Mouse (Mus musculus): ENCODE measurements around the gene Hist1h2ah. TPM values are rescaled to one million over a fixed set of nuclear protein-coding genes. Genes with fewer than 3 reads are reported as not detected.

The Hist1h2ah gene
- polyA plus RNA-seq, 1 experiment from 2014 or later = not detected

- H3K4me2 ChIP-seq = peak overlapping the region; percentile 77
- WGBS = under 1% methylated on average over 11 of the region's 11 CpGs
- H3K9me3 ChIP-seq (replicated peaks) = no peaks in the 10 kb centered on the region
- no peak for ATAC-seq (replicated peaks; ENCODE audit: insufficient number of reproducible peaks, insufficient read depth, low FRiP score, low read depth)
- H3K27me3 ChIP-seq = peaks cover 5% of the 10 kb centered on the region
- no peaks in the 10 kb centered on the region for H3K36me3 ChIP-seq
- peak overlapping the region; percentile 16 for H3K27ac ChIP-seq
- H3K4me1 ChIP-seq (replicated peaks) = peaks cover 4% of the 10 kb centered on the region; the same call in 1 of the 2 replicates
- H3K4me3 ChIP-seq = peak overlapping the region; percentile 61
- H3K9ac ChIP-seq = peak overlapping the region; percentile 29
Observed at GRCm38 (mm10) chr13:22021581-22021980, 13.8 kb downstream of the Hist1h2ah start.

- ATAC-seq (replicated peaks; ENCODE audit: insufficient number of reproducible peaks, insufficient read depth, low FRiP score, low read depth) = peak; percentile 43; the same call in 1 of the 2 replicates
- Histone ChIP-seq H3K36me3 (no peaks in the 10 kb centered on the region), H3K4me1 (replicated peaks) (peaks cover 4% of the 10 kb centered on the region; the same call in 1 of the 2 replicates), H3K27ac (no peak overlapping the region; the same call in 1 of the 2 replicates), H3K27me3 (peaks cover 11% of the 10 kb centered on the region), H3K4me2 (peak overlapping the region; percentile 77), H3K9ac (peak overlapping the region; percentile 57), H3K4me3 (peak overlapping the region; percentile 61), H3K9me3 (replicated peaks) (no peaks in the 10 kb centered on the region)
- under 1% methylated on average over 8 of the region's 8 CpGs for WGBS
Observed at GRCm38 (mm10) chr13:22020901-22021339, 14.4 kb downstream of the Hist1h2ah start.

- peak overlapping the region; percentile 57 for H3K9ac ChIP-seq
- H3K4me2 ChIP-seq = peak overlapping the region; percentile 77
- no peaks in the 10 kb centered on the region for H3K36me3 ChIP-seq
- WGBS = 2% methylated on average over 44 of the region's 44 CpGs
- H3K4me3 ChIP-seq = peak overlapping the region; percentile 61
- no peaks in the 10 kb centered on the region for H3K9me3 ChIP-seq (replicated peaks)
- H3K27me3 ChIP-seq = peaks cover 17% of the 10 kb centered on the region
- H3K27ac ChIP-seq = no peak overlapping the region
- ATAC-seq (replicated peaks; ENCODE audit: insufficient number of reproducible peaks, insufficient read depth, low FRiP score, low read depth) = no peak
- 0 out of 2 replicates have a peak, but pooled peaks cover 4% of the 10 kb centered on the region for H3K4me1 ChIP-seq (replicated peaks)
Observed at GRCm38 (mm10) chr13:22019934-22020835, 15.2 kb downstream of the Hist1h2ah start.

GRCm38 (mm10) chr13:22015479-22016450 is 19.6 kb downstream of the Hist1h2ah start:
- H3K4me1 ChIP-seq (replicated peaks) = peaks cover 10% of the 10 kb centered on the region
- ATAC-seq (replicated peaks; ENCODE audit: insufficient number of reproducible peaks, insufficient read depth, low FRiP score, low read depth) = 0 out of 2 replicates have a peak, but pooled peaks have one; percentile 53
- no peaks in the 10 kb centered on the region for H3K9me3 ChIP-seq (replicated peaks)
- peaks cover 53% of the 10 kb centered on the region for H3K27me3 ChIP-seq
- H3K4me3 ChIP-seq = 0 out of 2 replicates have a peak overlapping the region, but pooled peaks have one; percentile 28
- no peaks in the 10 kb centered on the region for H3K36me3 ChIP-seq
- WGBS = 16% methylated on average over 27 of the region's 27 CpGs
- H3K27ac ChIP-seq = no peak overlapping the region
- peak overlapping the region; percentile 55 for H3K4me2 ChIP-seq
- H3K9ac ChIP-seq = no peak overlapping the region

- Histone ChIP-seq H3K27ac (no peak overlapping the region), H3K4me2 (peak overlapping the region; percentile 55), H3K4me1 (replicated peaks) (peaks cover 10% of the 10 kb centered on the region), H3K27me3 (peaks cover 66% of the 10 kb centered on the region), H3K9ac (no peak overlapping the region), H3K4me3 (peak overlapping the region; percentile 28), H3K9me3 (replicated peaks) (no peaks in the 10 kb centered on the region), H3K36me3 (no peaks in the 10 kb centered on the region)
- 10% methylated on average over 17 of the region's 17 CpGs for WGBS
- ATAC-seq (replicated peaks; ENCODE audit: insufficient number of reproducible peaks, insufficient read depth, low FRiP score, low read depth) = no peak
Observed at GRCm38 (mm10) chr13:22014411-22014845, 20.9 kb downstream of the Hist1h2ah start.

DNA sequence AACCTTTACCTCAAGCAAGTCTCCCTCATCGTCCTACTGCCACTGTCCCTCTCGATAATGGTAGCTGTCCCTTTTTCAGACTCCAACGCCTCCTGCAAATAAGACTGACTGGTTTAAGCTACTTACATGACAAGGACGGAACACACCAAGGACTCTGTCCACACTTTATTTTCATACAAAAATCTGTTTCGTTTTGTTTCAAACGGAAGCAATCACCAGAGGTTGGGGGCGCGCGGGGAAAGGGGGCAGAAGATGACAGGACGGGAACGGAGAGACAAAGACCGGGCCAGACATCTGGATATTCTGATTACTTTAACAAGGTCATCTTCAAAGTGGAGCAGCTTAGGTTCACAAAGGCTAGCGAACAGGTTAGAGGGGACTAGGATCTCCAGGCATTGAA is 21.7 kb downstream of the Hist1h2ah start:
- H3K27ac ChIP-seq = no peak overlapping the region
- WGBS = 20% methylated on average over 13 of the region's 13 CpGs
- H3K36me3 ChIP-seq = no peaks in the 10 kb centered on the region
- H3K27me3 ChIP-seq = peaks cover 69% of the 10 kb centered on the region
- peak overlapping the region; percentile 55 for H3K4me2 ChIP-seq
- peak overlapping the region; percentile 21; the same call in 1 of the 2 replicates for H3K4me3 ChIP-seq
- H3K9me3 ChIP-seq (replicated peaks) = no peaks in the 10 kb centered on the region
- H3K9ac ChIP-seq = no peak overlapping the region
- H3K4me1 ChIP-seq (replicated peaks) = peaks cover 10% of the 10 kb centered on the region
- no peak for ATAC-seq (replicated peaks; ENCODE audit: insufficient number of reproducible peaks, insufficient read depth, low FRiP score, low read depth)

GRCm38 (mm10) chr13:22009642-22010041 is 25.7 kb downstream of the Hist1h2ah start, which contains the start of gene Prss16:
TSS of gene Prss16 (minus strand) at chr13:22009742.
- Histone ChIP-seq H3K4me3 (peak within 1 kb of the TSS; percentile 10; the same call in 1 of the 2 replicates), H3K4me2 (no peak within 1 kb of the TSS), H3K9me3 (replicated peaks) (no peaks in the 10 kb centered on the region), H3K36me3 (no peaks in the 10 kb centered on the region), H3K9ac (no peak within 1 kb of the TSS), H3K27me3 (peaks cover 93% of the 10 kb centered on the region), H3K4me1 (replicated peaks) (peaks cover 28% of the 10 kb centered on the region), H3K27ac (no peak within 1 kb of the TSS)
- 27% methylated on average over 7 of the region's 7 CpGs for WGBS
- no peak for ATAC-seq (replicated peaks; ENCODE audit: insufficient number of reproducible peaks, insufficient read depth, low FRiP score, low read depth)

DNA sequence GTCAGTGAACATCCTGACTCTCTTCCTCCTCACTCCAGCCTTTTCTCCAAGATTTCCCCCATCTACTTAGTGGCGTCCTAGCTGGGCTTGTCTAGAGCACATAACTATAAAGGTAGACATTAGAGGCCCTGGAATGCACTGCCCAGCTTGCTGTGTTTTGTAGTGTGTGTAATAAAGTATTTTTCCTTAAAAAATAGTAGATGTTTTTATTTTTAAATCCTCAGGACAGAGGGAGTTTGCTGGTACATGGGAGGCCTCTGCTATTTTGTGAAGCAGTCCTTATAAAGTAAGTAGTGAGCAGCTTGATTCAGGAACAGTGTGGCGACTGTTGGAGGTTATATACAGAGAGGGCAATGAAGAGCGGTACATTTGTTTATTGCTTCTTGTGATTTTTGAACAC is 26.7 kb downstream of the Hist1h2ah start:
- Histone ChIP-seq H3K9me3 (replicated peaks) (no peaks in the 10 kb centered on the region), H3K9ac (no peak overlapping the region), H3K4me3 (no peak overlapping the region), H3K27ac (no peak overlapping the region), H3K36me3 (no peaks in the 10 kb centered on the region), H3K27me3 (peaks cover 93% of the 10 kb centered on the region), H3K4me2 (no peak overlapping the region), H3K4me1 (replicated peaks) (peaks cover 19% of the 10 kb centered on the region)
- no peak for ATAC-seq (replicated peaks; ENCODE audit: insufficient number of reproducible peaks, insufficient read depth, low FRiP score, low read depth)
- 74% methylated on average over 3 of the region's 3 CpGs for WGBS

- H3K27ac ChIP-seq = no peak overlapping the region
- no peaks in the 10 kb centered on the region for H3K36me3 ChIP-seq
- ATAC-seq (replicated peaks; ENCODE audit: insufficient number of reproducible peaks, insufficient read depth, low FRiP score, low read depth) = no peak
- no peak overlapping the region for H3K4me2 ChIP-seq
- 56% methylated on average over 7 of the region's 7 CpGs for WGBS
- H3K4me1 ChIP-seq (replicated peaks) = peaks cover 19% of the 10 kb centered on the region
- peaks cover 95% of the 10 kb centered on the region for H3K27me3 ChIP-seq
- H3K9me3 ChIP-seq (replicated peaks) = no peaks in the 10 kb centered on the region
- no peak overlapping the region for H3K9ac ChIP-seq
- 0 out of 2 replicates have a peak overlapping the region, but pooled peaks have one; percentile 2 for H3K4me3 ChIP-seq
Observed at GRCm38 (mm10) chr13:22007872-22008271, 27.5 kb downstream of the Hist1h2ah start.

- Histone ChIP-seq H3K4me3 (peak overlapping the region; percentile 64), H3K9ac (no peak overlapping the region)
- WGBS = 6% methylated on average over 18 of the region's 18 CpGs
Observed at GRCm38 (mm10) chr13:22007121-22007510, 28.3 kb downstream of the Hist1h2ah start.

More at GRCm38 (mm10) chr13:22007121-22007510, 28.3 kb downstream of the Hist1h2ah start:
- no peaks in the 10 kb centered on the region for H3K36me3 ChIP-seq
- no peak for ATAC-seq (replicated peaks; ENCODE audit: insufficient number of reproducible peaks, insufficient read depth, low FRiP score, low read depth)
- H3K9me3 ChIP-seq (replicated peaks) = no peaks in the 10 kb centered on the region
- peaks cover 19% of the 10 kb centered on the region for H3K4me1 ChIP-seq (replicated peaks)
- H3K4me2 ChIP-seq = peak overlapping the region; percentile 93
- peaks cover 95% of the 10 kb centered on the region for H3K27me3 ChIP-seq
- H3K27ac ChIP-seq = no peak overlapping the region
